Mouse (Mus musculus) C2C12 (cell line): Measurements from ENCODE around the gene Kat2a.

Source experiments
- CEBPB ChIP-seq: IDR thresholded peaks from one replicate; pipeline ENCODE4 v1.6.1; 2011; ENCODE audit warnings: low read depth, mild to moderate bottlenecking, control low read depth, moderate library complexity
- CTCF ChIP-seq: IDR thresholded peaks from one replicate; pipeline ENCODE4 v1.5.1; 2011; ENCODE audit not compliant: control insufficient read depth, insufficient read depth, insufficient read length
- MAX ChIP-seq: IDR thresholded peaks from one replicate; pipeline ENCODE4 v1.6.1; 2011; ENCODE audit warnings: mild to moderate bottlenecking, control low read depth
- MYOG ChIP-seq: IDR thresholded peaks from one replicate; pipeline ENCODE4 v1.6.1; 2011; ENCODE audit not compliant: control insufficient read depth, insufficient read length; ENCODE audit errors: extremely low read depth

- TF ChIP-seq CTCF (no peak), MAX (no peak), CEBPB (no peak), MYOG (no peak)
Observed at GRCm38 (mm10) chr11:100705095-100705747, 7.0 kb downstream of the Kat2a start.
